Mouse (Mus musculus) thymus, postnatal 36 days (tissue): ENCODE measurements at regions not wholly inside any gene's neighbourhood (a gene's known extent, or its start where the extent isn't known, plus 50 kb on each side); places are given as distances from the start of the nearest gene placed in this dataset.

Source experiments
- DNase-seq, 2 experiments: peaks; one replicate each; pipeline ENCODE4 v3.0.0; 2022; ENCODE audit warnings: mixed read lengths in 2 of 2

- DNase-seq, result no peak
Observed at GRCm38 (mm10) chr8:8174286-8174685, 486.8 kb downstream of the Efnb2 start.

GRCm38 (mm10) chr8:8168674-8169073, 492.4 kb downstream of the Efnb2 start:
- no peak for DNase-seq

GRCm38 (mm10) chr8:8168250-8168649, 492.8 kb downstream of the Efnb2 start:
- DNase-seq, result no peak

GRCm38 (mm10) chr8:8147527-8147926, 513.5 kb downstream of the Efnb2 start:
- no peak for DNase-seq

- DNase-seq, result no peak
Observed at GRCm38 (mm10) chr8:8142933-8143495, 518.0 kb downstream of the Efnb2 start.

- DNase-seq, result no peak
Observed at GRCm38 (mm10) chr8:8142461-8142860, 518.6 kb downstream of the Efnb2 start.

GRCm38 (mm10) chr8:8139720-8140119, 521.3 kb downstream of the Efnb2 start:
- no peak for DNase-seq

- no peak for DNase-seq
Observed at GRCm38 (mm10) chr8:8133001-8133785, 527.8 kb downstream of the Efnb2 start.

GRCm38 (mm10) chr8:8131961-8132376, 529.1 kb downstream of the Efnb2 start:
- DNase-seq, result no peak

GRCm38 (mm10) chr8:8130806-8131205, 530.2 kb downstream of the Efnb2 start:
- no peak for DNase-seq

- no peak for DNase-seq
Observed at GRCm38 (mm10) chr8:8115595-8116429, 545.2 kb downstream of the Efnb2 start.

GRCm38 (mm10) chr8:8114604-8115003, 546.4 kb downstream of the Efnb2 start:
- DNase-seq, result no peak

- DNase-seq, result no peak
Observed at GRCm38 (mm10) chr8:8109785-8110350, 551.2 kb downstream of the Efnb2 start.

- DNase-seq, result no peak
Observed at GRCm38 (mm10) chr8:8103492-8103891, 557.5 kb downstream of the Efnb2 start.

GRCm38 (mm10) chr8:8102010-8102727, 558.9 kb downstream of the Efnb2 start:
- DNase-seq, result no peak

GRCm38 (mm10) chr8:8092551-8092950, 568.5 kb downstream of the Efnb2 start:
- DNase-seq, result no peak

- no peak for DNase-seq
Observed at GRCm38 (mm10) chr8:8084652-8085051, 576.4 kb downstream of the Efnb2 start.

- no peak for DNase-seq
Observed at GRCm38 (mm10) chr8:8064074-8064473, 597.0 kb downstream of the Efnb2 start.

- DNase-seq, result no peak
Observed at GRCm38 (mm10) chr8:8054224-8054916, 606.7 kb downstream of the Efnb2 start.

GRCm38 (mm10) chr8:8051186-8051585, 609.9 kb downstream of the Efnb2 start:
- DNase-seq, result no peak

- DNase-seq, result no peak
Observed at GRCm38 (mm10) chr8:8050778-8051177, 610.3 kb downstream of the Efnb2 start.

GRCm38 (mm10) chr8:8044926-8045325, 616.1 kb downstream of the Efnb2 start:
- no peak for DNase-seq
